Mouse (Mus musculus): ENCODE results near the gene Nav2.

DNA sequence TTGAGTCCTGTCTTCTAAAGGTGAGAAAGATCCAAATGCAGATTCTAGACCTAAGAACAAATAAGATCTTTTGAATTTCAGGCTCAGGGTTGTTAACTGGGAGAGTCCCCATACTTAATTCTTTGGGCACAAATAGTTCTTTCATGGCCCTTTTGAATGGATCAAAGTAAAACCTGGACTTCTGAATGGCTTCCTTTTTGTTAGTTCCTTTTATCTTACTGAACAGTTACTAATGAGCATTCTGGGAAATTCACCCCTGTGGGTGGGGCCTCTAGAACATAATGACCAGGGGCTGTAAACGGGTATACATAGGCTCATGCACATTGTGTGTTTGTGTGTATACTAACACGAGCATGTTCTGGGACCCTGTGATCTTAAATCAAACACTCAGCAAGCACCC lies 429.2 kb downstream of the Nav2 start:
- no peak for TF ChIP-seq POLR2A (IDR thresholded peaks at IDR 0.05; ENCODE audit: insufficient read length, low read depth)
- no peak for TF ChIP-seq MYOD1 (IDR thresholded peaks at IDR 0.05; ENCODE audit: control insufficient read depth in 1 of 3, insufficient read length in 2 of 3, low read depth in 2 of 3)
- no peak for TF ChIP-seq MYOG (IDR thresholded peaks at IDR 0.05; ENCODE audit: control insufficient read depth in 1 of 3, insufficient read depth in 1 of 3, insufficient read length in 2 of 3, low read depth in 2 of 3)
- TF ChIP-seq POLR2AphosphoS2 (IDR thresholded peaks at IDR 0.05; ENCODE audit: insufficient read length, low read depth): no peak
- TF ChIP-seq MAX (IDR thresholded peaks at IDR 0.05; ENCODE audit: low read depth): no peak
- no peak for TF ChIP-seq E2F4 (IDR thresholded peaks at IDR 0.05; ENCODE audit: insufficient read depth)
- no peak for TF ChIP-seq CEBPB (IDR thresholded peaks at IDR 0.05; ENCODE audit: insufficient read depth, poor library complexity, severe bottlenecking)
- TF ChIP-seq USF1 (IDR thresholded peaks at IDR 0.05; ENCODE audit: low read depth): no peak
- TF ChIP-seq TCF12 (IDR thresholded peaks at IDR 0.05; ENCODE audit: insufficient read depth, poor library complexity, severe bottlenecking): no peak
- TF ChIP-seq SRF (IDR thresholded peaks at IDR 0.05; ENCODE audit: control insufficient read depth, insufficient read length, low read depth): no peak
